Mouse (Mus musculus): ENCODE data around the gene Fndc10. TPM values are rescaled to one million over a fixed set of nuclear protein-coding genes. Genes with fewer than 3 reads are reported as not detected.
"Not testable (repeated sequence)": the region's sequence is repeated elsewhere in the genome, so short reads cannot be mapped to it uniquely, and the experiment has no call there.

Gene Fndc10
- polyA plus RNA-seq, 1 experiment from 2014 or later = 2.8 TPM

- not testable (repeated sequence) for H3K36me3 ChIP-seq (ENCODE audit: control insufficient read depth, insufficient read depth, low read length); H3K27me3 ChIP-seq (ENCODE audit: control insufficient read depth, insufficient read depth, low read length); H3K4me2 ChIP-seq (replicated peaks; ENCODE audit: low read depth, low read length); ATAC-seq (ENCODE audit: low FRiP score, low TSS enrichment); H3K4me3 ChIP-seq (ENCODE audit: low read length); H3K27ac ChIP-seq (ENCODE audit: low read depth, low read length); H3K9ac ChIP-seq (ENCODE audit: low read depth, low read length); H3K4me1 ChIP-seq (ENCODE audit: control insufficient read depth, insufficient read depth, low read length); H3K9me3 ChIP-seq (ENCODE audit: control insufficient read depth, low read length)
- WGBS = 68% methylated on average over 4 of the region's 4 CpGs
Measured at GRCm38 (mm10) chr4:155670236-155670635, 23.9 kb upstream of the Fndc10 start.

GRCm38 (mm10) chr4:155672082-155672481 lies 22.1 kb upstream of the Fndc10 start:
- Histone ChIP-seq H3K27ac (ENCODE audit: low read depth, low read length) (no peak overlapping the region), H3K4me3 (ENCODE audit: low read length) (no peak overlapping the region), H3K9ac (ENCODE audit: low read depth, low read length) (no peak overlapping the region), H3K27me3 (ENCODE audit: control insufficient read depth, insufficient read depth, low read length) (0 out of 2 replicates have a peak, but pooled peaks cover 3% of the 10 kb centered on the region), H3K4me1 (ENCODE audit: control insufficient read depth, insufficient read depth, low read length) (peaks cover 9% of the 10 kb centered on the region; the same call in 1 of the 2 replicates), H3K9me3 (ENCODE audit: control insufficient read depth, low read length) (no peaks in the 10 kb centered on the region), H3K36me3 (ENCODE audit: control insufficient read depth, insufficient read depth, low read length) (no peaks in the 10 kb centered on the region), H3K4me2 (replicated peaks; ENCODE audit: low read depth, low read length) (no peak overlapping the region)
- WGBS = 62% methylated on average over 2 of the region's 2 CpGs
- no peak for ATAC-seq (ENCODE audit: low FRiP score, low TSS enrichment)

- H3K27ac ChIP-seq (ENCODE audit: low read depth, low read length) = no peak overlapping the region
- H3K9ac ChIP-seq (ENCODE audit: low read depth, low read length) = no peak overlapping the region; the same call in 1 of the 2 replicates
Measured at GRCm38 (mm10) chr4:155675991-155676390, 18.2 kb upstream of the Fndc10 start.

GRCm38 (mm10) chr4:155683670-155684277 lies 10.4 kb upstream of the Fndc10 start:
- not testable (repeated sequence) for H3K9me3 ChIP-seq (ENCODE audit: control insufficient read depth, low read length); H3K4me3 ChIP-seq (ENCODE audit: low read length); ATAC-seq (ENCODE audit: low FRiP score, low TSS enrichment); H3K4me1 ChIP-seq (ENCODE audit: control insufficient read depth, insufficient read depth, low read length); H3K27ac ChIP-seq (ENCODE audit: low read depth, low read length); H3K9ac ChIP-seq (ENCODE audit: low read depth, low read length); H3K4me2 ChIP-seq (replicated peaks; ENCODE audit: low read depth, low read length); H3K27me3 ChIP-seq (ENCODE audit: control insufficient read depth, insufficient read depth, low read length); H3K36me3 ChIP-seq (ENCODE audit: control insufficient read depth, insufficient read depth, low read length)
- 89% methylated on average over 15 of the region's 19 CpGs for WGBS

More at GRCm38 (mm10) chr4:155675991-155676390, 18.2 kb upstream of the Fndc10 start:
- no peaks in the 10 kb centered on the region for H3K9me3 ChIP-seq (ENCODE audit: control insufficient read depth, low read length)
- H3K4me3 ChIP-seq (ENCODE audit: low read length) = no peak overlapping the region
- no peaks in the 10 kb centered on the region for H3K4me1 ChIP-seq (ENCODE audit: control insufficient read depth, insufficient read depth, low read length)
- no peak overlapping the region for H3K4me2 ChIP-seq (replicated peaks; ENCODE audit: low read depth, low read length)
- ATAC-seq (ENCODE audit: low FRiP score, low TSS enrichment) = no peak
- 0 out of 2 replicates have a peak, but pooled peaks cover 3% of the 10 kb centered on the region for H3K27me3 ChIP-seq (ENCODE audit: control insufficient read depth, insufficient read depth, low read length)
- H3K36me3 ChIP-seq (ENCODE audit: control insufficient read depth, insufficient read depth, low read length) = no peaks in the 10 kb centered on the region
- 81% methylated on average over 2 of the region's 2 CpGs for WGBS

- not testable (repeated sequence) for H3K36me3 ChIP-seq (ENCODE audit: control insufficient read depth, insufficient read depth, low read length); ATAC-seq (ENCODE audit: low FRiP score, low TSS enrichment); H3K9ac ChIP-seq (ENCODE audit: low read depth, low read length); H3K4me1 ChIP-seq (ENCODE audit: control insufficient read depth, insufficient read depth, low read length); H3K4me3 ChIP-seq (ENCODE audit: low read length); H3K9me3 ChIP-seq (ENCODE audit: control insufficient read depth, low read length); H3K27me3 ChIP-seq (ENCODE audit: control insufficient read depth, insufficient read depth, low read length); H3K4me2 ChIP-seq (replicated peaks; ENCODE audit: low read depth, low read length); H3K27ac ChIP-seq (ENCODE audit: low read depth, low read length)
- 82% methylated on average over 4 of the region's 4 CpGs for WGBS
Measured at GRCm38 (mm10) chr4:155687764-155688163, 6.4 kb upstream of the Fndc10 start.

DNA sequence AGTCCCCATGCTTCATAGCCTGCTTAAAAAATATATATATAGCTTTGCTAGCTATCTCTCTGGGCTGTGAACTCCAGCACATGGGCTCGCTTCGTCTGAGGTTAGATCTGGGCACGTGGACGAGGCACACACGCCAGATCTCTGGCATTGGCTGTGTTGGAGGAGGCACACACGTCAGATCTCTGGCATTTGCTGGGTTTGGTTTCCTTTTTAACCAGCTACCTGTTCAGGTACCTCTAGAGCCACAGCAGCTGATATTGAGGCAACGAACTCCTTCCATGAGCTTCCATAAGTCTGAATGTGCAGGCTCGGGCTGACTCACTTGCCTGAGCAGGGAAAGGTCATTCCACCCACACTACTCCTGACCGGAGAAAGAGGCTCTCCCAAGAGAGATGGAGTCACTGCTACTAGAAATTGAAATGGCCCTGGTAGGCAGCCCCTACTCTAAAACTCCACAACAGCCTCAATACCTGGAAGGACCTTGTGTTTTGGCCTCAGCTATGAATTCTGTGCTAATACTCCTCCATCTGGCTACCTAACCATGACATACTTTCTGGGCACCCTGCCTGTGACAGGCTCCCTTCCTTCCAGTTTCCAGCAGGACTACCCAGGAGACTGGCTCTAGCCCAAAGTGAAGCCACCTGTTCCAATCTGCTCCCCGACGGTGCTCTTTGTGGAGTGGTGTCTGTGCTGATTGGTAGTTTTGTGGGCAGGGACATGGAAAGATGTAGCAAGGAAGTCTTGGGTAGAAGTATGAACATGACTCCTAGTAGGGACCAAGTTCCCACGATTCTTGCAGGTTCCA lies 3.4 kb upstream of the Fndc10 start:
- no peak for ATAC-seq (ENCODE audit: low FRiP score, low TSS enrichment)
- Histone ChIP-seq H3K4me3 (ENCODE audit: low read length) (no peak overlapping the region), H3K27ac (ENCODE audit: low read depth, low read length) (no peak overlapping the region), H3K4me2 (replicated peaks; ENCODE audit: low read depth, low read length) (no peak overlapping the region), H3K27me3 (ENCODE audit: control insufficient read depth, insufficient read depth, low read length) (no peaks in the 10 kb centered on the region), H3K9ac (ENCODE audit: low read depth, low read length) (no peak overlapping the region), H3K9me3 (ENCODE audit: control insufficient read depth, low read length) (no peaks in the 10 kb centered on the region), H3K4me1 (ENCODE audit: control insufficient read depth, insufficient read depth, low read length) (peaks cover 7% of the 10 kb centered on the region; the same call in 1 of the 2 replicates), H3K36me3 (ENCODE audit: control insufficient read depth, insufficient read depth, low read length) (no peaks in the 10 kb centered on the region)
- 80% methylated on average over 12 of the region's 12 CpGs for WGBS

DNA sequence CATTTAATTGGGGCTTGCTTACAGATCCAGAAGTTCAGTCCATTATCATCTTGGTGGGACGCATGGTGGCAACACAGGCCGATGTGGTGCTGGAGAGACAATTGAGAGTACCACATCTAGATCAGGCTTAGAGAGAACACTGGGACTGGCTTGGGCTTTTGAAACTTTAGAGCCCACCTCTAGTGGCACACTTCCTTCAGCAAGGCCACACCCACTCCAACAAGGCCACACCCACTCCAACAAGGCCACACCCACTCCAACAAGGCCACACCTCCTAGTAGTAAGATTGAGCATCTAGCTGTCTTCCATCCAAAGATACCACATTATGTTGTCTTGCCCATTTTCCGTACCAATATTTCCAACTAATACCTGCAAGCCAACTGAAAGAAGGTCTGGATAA lies 1.7 kb upstream of the Fndc10 start:
- no peak overlapping the region for H3K9ac ChIP-seq (ENCODE audit: low read depth, low read length)
- no peak for ATAC-seq (ENCODE audit: low FRiP score, low TSS enrichment)
- H3K36me3 ChIP-seq (ENCODE audit: control insufficient read depth, insufficient read depth, low read length) = no peaks in the 10 kb centered on the region
- no peak overlapping the region for H3K27ac ChIP-seq (ENCODE audit: low read depth, low read length)
- no peaks in the 10 kb centered on the region for H3K9me3 ChIP-seq (ENCODE audit: control insufficient read depth, low read length)
- peaks cover 11% of the 10 kb centered on the region; the same call in 1 of the 2 replicates for H3K4me1 ChIP-seq (ENCODE audit: control insufficient read depth, insufficient read depth, low read length)
- WGBS = 95% methylated on average over 3 of the region's 3 CpGs
- H3K4me3 ChIP-seq (ENCODE audit: low read length) = no peak overlapping the region
- H3K4me2 ChIP-seq (replicated peaks; ENCODE audit: low read depth, low read length) = no peak overlapping the region
- H3K27me3 ChIP-seq (ENCODE audit: control insufficient read depth, insufficient read depth, low read length) = no peaks in the 10 kb centered on the region

- ATAC-seq (ENCODE audit: low FRiP score, low TSS enrichment) = peak; percentile 65
- 1% methylated on average over 82 of the region's 92 CpGs for WGBS
Measured at GRCm38 (mm10) chr4:155694482-155695401, 600 bp downstream of the Fndc10 start.

More at GRCm38 (mm10) chr4:155694482-155695401, 600 bp downstream of the Fndc10 start:
- Histone ChIP-seq H3K4me1 (ENCODE audit: control insufficient read depth, insufficient read depth, low read length) (peaks cover 11% of the 10 kb centered on the region; the same call in 1 of the 2 replicates), H3K27ac (ENCODE audit: low read depth, low read length) (no peak overlapping the region; the same call in 1 of the 2 replicates), H3K9ac (ENCODE audit: low read depth, low read length) (peak overlapping the region; percentile 78), H3K4me2 (replicated peaks; ENCODE audit: low read depth, low read length) (peak overlapping the region; percentile 96), H3K36me3 (ENCODE audit: control insufficient read depth, insufficient read depth, low read length) (no peaks in the 10 kb centered on the region), H3K4me3 (ENCODE audit: low read length) (peak overlapping the region; percentile 72), H3K9me3 (ENCODE audit: control insufficient read depth, low read length) (no peaks in the 10 kb centered on the region), H3K27me3 (ENCODE audit: control insufficient read depth, insufficient read depth, low read length) (no peaks in the 10 kb centered on the region)
